Mouse (Mus musculus): ENCODE results near the gene Zfp595.

GRCm38 (mm10) chr13:67306718-67307117, 25.7 kb downstream of the Zfp595 start:
- no peak for TF ChIP-seq CTCF (IDR thresholded peaks at IDR 0.05; ENCODE audit: low read depth)
- no peak for TF ChIP-seq EP300 (IDR thresholded peaks at IDR 0.05; ENCODE audit: low read depth)
